Mouse (Mus musculus): ENCODE measurements around the gene Myl4. TPM values are rescaled to one million over a fixed set of nuclear protein-coding genes. Genes with fewer than 3 reads are reported as not detected.
"Not testable (repeated sequence)": the region's sequence is repeated elsewhere in the genome, so short reads cannot be mapped to it uniquely, and the experiment has no call there.

Gene Myl4
- polyA plus RNA-seq, 3 experiments from 2014 or later, result 5.9 to 17.7 (median 6.4) TPM

GRCm38 (mm10) chr11:104571373-104571772, 20.9 kb downstream of the Myl4 start:
- not testable (repeated sequence) for ATAC-seq

- no peak for ATAC-seq
Measured at GRCm38 (mm10) chr11:104572091-104572490, 21.6 kb downstream of the Myl4 start.

GRCm38 (mm10) chr11:104572566-104572965, 22.1 kb downstream of the Myl4 start:
- ATAC-seq, result no peak

GRCm38 (mm10) chr11:104576772-104577612, 26.5 kb downstream of the Myl4 start:
- ATAC-seq, result no peak

- ATAC-seq, result no peak
Measured at GRCm38 (mm10) chr11:104578074-104578473, 27.6 kb downstream of the Myl4 start.

GRCm38 (mm10) chr11:104579084-104579483, 28.6 kb downstream of the Myl4 start:
- no peak for ATAC-seq

- ATAC-seq, result no peak
Measured at GRCm38 (mm10) chr11:104579575-104579974, 29.1 kb downstream of the Myl4 start.

- ATAC-seq, result no peak
Measured at GRCm38 (mm10) chr11:104580091-104580490, 29.6 kb downstream of the Myl4 start.

- ATAC-seq, result no peak
Measured at GRCm38 (mm10) chr11:104580606-104581005, 30.1 kb downstream of the Myl4 start.

GRCm38 (mm10) chr11:104581446-104582307, 31.2 kb downstream of the Myl4 start:
- peak; percentile 87 for ATAC-seq

GRCm38 (mm10) chr11:104582308-104582606, 31.8 kb downstream of the Myl4 start:
- ATAC-seq, result no peak

- peak; percentile 65 for ATAC-seq
Measured at GRCm38 (mm10) chr11:104582630-104583364, 32.3 kb downstream of the Myl4 start.

- ATAC-seq, result no peak
Measured at GRCm38 (mm10) chr11:104585495-104585894, 35.0 kb downstream of the Myl4 start.

GRCm38 (mm10) chr11:104587904-104588303, 37.4 kb downstream of the Myl4 start:
- no peak for ATAC-seq

GRCm38 (mm10) chr11:104588513-104588912, 38.0 kb downstream of the Myl4 start:
- ATAC-seq, result no peak

- ATAC-seq, result no peak
Measured at GRCm38 (mm10) chr11:104589570-104589969, 39.1 kb downstream of the Myl4 start.

GRCm38 (mm10) chr11:104590148-104590547, 39.7 kb downstream of the Myl4 start:
- peak; percentile 85 for ATAC-seq

GRCm38 (mm10) chr11:104592066-104592835, 41.8 kb downstream of the Myl4 start:
- no peak for ATAC-seq

- ATAC-seq, result no peak
Measured at GRCm38 (mm10) chr11:104596365-104596764, 45.9 kb downstream of the Myl4 start.

GRCm38 (mm10) chr11:104599265-104599945, 48.9 kb downstream of the Myl4 start:
- no peak for ATAC-seq

- ATAC-seq, result no peak
Measured at GRCm38 (mm10) chr11:104600675-104601074, 50.2 kb downstream of the Myl4 start.

- ATAC-seq, result no peak
Measured at GRCm38 (mm10) chr11:104604192-104604591, 53.7 kb downstream of the Myl4 start.

Measured in inflammation-experienced regulatory T-cells, adult 6 months (primary cell).